Mouse (Mus musculus) brain, adult 2 months (tissue): ENCODE measurements at regions not wholly inside any gene's neighbourhood (a gene's known extent, or its start where the extent isn't known, plus 50 kb on each side); places are given as distances from the start of the nearest gene placed in this dataset.

Experiments
- DNase-seq: peaks from one replicate; pipeline ENCODE4 v3.0.0; 2011; ENCODE audit warnings: low read depth, low spot score

DNA sequence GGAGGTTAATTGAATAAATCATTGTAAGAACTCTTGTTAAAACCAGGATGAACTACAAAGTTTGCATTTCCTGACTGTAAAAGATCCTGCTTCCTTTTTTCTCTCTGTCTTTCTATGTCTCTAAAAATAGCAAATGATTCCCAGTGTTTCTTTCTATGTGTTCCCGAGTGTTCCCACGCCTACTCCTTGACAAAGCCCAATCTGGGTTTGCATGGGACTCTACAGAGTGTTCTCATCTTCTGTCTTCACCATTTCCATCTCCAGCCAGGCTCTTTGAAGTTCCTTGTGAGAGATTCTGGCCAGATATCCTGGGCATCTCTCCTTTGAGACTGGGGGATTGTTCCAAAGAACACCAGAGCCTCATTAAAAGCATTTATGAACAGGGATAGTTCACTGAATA is 285.0 kb downstream of the Insig2 start:
- DNase-seq, result peak; percentile 73

- DNase-seq, result no peak
Measured at GRCm38 (mm10) chr1:121049684-121050083, 282.7 kb downstream of the Insig2 start.

DNA sequence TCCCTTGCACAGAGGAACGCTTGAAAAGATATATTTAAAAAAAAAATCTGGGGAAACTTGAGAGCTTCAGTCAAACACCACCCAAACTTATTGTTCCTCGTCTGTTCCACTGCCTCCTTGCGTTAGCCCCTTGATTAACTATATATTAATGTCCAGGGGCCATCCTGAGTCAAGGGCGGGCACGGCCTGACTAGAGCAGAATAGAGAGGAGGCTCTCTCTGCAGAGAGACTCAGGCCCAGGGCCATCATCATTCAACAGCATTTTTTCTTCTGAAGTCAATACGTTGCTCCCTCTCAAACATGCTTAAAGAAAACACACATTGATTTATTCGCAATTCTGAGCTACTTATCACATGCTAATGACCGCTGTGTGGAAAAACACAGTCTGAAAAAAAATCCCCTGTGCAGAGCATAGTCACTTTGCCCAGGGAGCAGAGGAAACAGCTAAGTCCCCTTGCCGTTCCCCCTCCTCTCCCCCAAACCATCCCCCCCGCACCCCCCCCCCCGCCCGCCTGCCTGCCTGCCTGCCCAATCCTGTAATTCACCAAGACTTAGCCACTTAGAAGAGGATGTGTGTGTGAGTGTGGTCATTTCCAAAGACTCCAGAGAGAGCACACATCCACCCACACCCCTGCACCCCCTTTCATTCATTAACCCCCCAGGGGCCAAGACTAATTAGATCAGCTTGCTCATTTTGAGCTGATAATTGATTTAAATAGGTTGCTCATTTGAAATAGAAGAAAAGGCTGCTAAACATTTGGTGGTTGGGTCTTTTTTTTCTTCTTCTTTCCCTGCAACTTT is 281.5 kb downstream of the Insig2 start:
- no peak for DNase-seq

GRCm38 (mm10) chr1:121051496-121052119 is 280.8 kb downstream of the Insig2 start:
- no peak for DNase-seq

DNA sequence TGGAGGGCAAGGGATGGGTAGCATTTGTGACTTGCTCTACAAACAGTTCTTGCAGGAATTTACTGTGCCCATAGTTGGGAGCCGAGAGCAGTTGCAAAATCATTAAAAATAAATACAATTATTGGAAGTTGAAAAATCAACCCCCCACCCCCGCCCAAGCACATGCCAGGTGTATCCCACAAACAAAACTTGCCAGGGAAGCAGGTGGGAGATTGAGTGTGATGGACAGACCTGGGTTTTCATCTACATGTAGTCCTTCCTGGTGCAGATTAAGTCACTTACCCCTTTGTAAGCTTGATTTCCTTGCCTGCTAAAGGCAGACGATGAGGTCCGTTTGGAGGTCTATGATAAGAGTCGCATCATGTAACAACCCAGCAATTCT is 280.3 kb downstream of the Insig2 start:
- DNase-seq, result no peak

DNA sequence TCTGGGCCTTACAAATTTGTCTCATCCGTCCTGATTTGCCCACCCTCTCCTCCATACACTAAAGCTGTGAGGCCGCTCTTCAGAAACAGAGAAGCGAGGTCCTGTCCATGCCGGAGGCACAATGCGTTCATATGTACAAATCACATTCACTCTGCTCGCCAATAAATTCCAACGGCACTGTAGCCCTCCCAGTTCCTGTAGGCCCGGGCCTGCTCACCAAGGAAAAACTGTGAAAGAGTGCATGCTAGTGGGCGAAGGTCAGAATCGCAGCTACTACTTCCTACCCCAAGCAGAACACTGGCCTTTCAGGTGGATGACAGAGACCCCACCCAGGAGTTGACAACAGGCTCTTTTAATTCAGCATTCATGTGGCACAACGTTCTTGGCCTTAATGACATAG is 278.7 kb downstream of the Insig2 start:
- DNase-seq, result peak; percentile 10

GRCm38 (mm10) chr1:121074569-121074968 is 257.8 kb downstream of the Insig2 start:
- no peak for DNase-seq

GRCm38 (mm10) chr1:121082839-121083238 is 249.6 kb downstream of the Insig2 start:
- DNase-seq, result peak; percentile 2

DNA sequence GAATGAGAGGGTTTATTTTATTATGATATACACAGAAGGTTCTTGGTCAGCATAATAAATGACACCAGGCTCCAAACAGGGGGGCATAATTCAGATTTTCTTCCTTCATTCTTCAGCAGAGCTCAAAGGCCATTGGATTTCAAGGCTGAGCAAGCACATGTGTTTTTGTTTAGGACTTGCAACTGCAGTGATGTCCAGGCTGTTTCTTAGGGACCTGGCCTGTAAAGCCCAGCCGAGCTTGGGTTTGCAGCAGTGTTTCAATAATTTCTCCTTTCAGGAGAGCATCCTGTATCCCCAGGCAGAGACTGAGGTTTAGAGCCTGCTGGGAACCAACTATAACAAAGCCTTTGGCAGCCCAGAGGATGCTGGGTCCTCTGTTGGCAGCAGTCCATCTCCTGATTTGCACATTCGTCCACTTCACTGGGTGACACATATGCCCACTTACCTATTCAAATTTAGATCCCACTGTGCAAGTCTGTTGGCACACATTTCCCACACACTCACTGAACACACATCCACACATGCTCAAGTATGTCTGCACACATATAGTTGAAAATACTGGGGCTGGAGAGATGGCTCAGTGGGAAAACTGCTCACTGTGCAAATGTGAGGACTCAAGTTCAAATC is 247.2 kb downstream of the Insig2 start:
- peak; percentile 15 for DNase-seq

DNA sequence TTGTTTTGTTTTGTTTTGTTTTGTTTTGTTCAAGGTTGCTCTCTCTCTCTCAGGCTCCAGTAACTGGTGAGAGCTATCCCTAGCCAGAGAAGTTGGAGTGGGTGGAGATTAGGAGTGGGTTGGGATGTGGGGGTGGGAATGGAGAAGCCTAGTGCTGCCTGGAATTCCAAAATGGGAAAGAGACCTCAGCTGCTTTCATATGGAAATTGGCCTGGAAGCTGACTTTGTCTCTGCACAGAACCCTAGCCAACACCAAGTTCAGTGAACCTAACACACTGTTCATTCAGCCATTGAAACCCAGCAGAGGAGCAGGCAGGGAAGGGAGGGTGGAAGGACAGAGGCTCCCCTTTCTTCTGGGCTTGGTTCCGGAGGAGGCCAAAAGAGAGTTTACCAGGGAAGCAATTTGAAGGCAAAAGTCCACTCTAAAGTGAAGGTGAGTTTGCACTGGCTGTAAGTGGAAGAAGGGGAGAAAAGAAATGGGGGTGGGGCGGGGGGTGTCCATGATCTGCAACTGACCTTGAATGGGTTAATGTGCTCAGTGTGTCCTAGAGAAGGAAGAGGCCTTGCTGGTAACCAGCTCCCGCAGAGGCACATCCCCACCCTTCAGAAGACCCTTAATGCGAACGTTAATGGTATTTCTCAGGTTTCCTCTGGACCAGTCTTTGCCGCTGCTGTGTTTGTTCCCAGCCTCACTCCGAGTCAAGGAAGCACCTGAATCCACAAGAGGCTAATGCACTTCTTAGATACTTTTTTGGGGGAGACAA is 245.1 kb downstream of the Insig2 start:
- DNase-seq, result peak; percentile 40

- DNase-seq, result no peak
Measured at GRCm38 (mm10) chr1:121090628-121091027, 241.8 kb downstream of the Insig2 start.

- DNase-seq, result no peak
Measured at GRCm38 (mm10) chr1:121092870-121093269, 239.5 kb downstream of the Insig2 start.

DNA sequence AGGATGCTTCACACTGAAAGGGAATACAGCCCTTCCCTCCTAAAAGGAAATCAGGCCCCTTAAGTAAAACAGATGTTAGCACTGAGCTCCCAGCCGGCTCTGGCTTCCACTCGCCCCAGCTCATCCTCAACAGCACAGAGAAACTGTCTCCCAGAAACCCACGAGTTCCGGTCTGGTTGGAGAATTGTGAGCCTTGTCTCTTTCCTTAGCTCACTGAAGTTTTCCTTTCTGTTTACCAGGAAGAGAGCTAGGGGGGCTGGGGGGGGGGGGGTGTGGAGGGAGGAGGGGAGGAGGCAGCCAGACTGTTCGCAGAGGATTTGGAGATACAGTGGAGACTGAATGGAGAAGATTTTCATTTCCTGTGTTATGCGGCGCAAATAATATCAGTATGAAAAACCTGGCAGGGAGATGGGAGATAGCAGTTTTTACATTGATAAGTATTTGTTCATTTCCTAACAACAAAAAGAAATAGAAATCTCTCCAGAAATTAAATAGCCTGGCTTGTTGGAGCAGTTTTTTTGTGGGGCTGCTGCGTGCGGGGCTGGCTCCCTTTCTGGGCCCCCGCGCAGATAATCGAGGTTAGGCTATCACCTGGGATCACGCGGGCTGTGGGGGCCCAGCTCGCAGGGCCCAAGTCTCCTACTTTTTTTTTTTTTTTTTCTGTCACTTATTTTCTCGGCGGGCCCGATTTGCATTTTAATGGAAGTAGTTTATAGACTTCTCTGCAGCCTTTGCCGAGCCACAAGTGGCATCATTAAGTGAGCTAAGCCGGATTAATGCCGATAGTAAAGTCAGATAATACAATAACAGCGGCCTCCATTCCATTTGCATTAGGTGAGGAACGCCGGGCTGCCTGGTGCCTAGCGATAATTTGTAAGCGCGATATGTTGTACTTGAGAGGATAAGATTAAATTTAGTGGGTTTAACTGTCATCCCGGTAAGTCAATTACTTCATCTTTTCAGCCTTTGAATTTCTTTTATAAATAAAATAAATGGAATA is 235.5 kb downstream of the Insig2 start:
- DNase-seq, result peak; percentile 70

GRCm38 (mm10) chr1:121111776-121112344 is 220.5 kb downstream of the Insig2 start:
- peak; percentile 18 for DNase-seq

- no peak for DNase-seq
Measured at GRCm38 (mm10) chr1:121112464-121112863, 219.9 kb downstream of the Insig2 start.

DNA sequence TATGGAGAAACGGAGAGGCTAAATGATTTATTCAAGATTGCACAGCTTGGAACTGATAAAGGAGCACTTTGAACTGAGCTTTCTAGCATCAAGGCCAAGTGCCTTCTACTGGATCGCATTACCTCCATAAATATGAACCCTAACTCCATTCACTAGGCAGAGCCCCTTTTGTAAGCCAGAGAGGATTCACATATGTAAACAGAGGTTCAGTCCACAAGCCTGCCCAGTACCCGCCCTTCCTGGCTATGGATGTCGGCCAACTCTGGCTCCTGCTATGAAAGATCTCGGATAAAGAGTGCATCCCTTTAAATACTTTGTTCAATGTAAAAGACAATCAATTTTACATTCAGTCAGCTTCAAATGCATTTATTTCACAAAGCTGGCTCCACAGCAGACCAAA is 215.8 kb downstream of the Insig2 start:
- DNase-seq, result no peak

GRCm38 (mm10) chr1:121123436-121123835 is 209.0 kb downstream of the Insig2 start:
- DNase-seq, result no peak

DNA sequence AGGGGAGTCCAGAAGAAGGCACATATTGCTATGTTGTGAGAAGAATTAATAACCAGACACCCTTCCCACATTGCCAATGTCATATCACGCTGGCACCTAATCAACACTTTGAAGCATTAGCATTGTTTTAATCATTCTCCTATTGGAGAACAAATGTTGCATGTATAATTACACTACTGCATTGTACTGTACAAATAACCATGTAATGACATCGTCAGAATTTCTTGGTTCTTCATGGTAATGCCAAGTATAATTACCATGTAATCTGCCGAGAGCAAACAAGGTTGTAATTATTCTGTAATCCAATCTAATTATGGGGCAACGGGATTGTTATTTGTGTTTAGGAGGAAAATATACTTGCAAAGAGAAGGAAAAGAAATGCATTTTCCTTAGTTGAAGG is 196.1 kb downstream of the Insig2 start:
- DNase-seq, result peak; percentile 8

DNA sequence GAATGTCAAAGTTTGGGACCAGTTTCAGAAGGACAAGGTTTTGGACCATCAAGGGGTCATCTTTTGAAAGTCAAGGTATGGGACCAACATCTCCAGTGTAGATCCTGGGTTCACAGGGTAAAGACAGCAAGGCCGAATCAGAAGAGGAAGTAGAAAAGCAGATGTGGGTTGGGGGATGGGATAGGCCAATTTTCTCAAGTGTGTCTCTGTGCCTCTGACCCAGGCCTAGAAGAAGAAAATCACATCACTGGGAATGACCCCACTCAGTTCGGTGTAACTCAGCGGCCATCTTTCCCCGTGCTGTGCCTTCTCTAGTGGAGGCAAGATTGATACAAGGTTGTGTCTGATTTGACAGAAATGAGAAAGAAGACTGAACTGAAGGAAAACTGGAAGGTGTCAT is 195.5 kb downstream of the Insig2 start:
- no peak for DNase-seq

DNA sequence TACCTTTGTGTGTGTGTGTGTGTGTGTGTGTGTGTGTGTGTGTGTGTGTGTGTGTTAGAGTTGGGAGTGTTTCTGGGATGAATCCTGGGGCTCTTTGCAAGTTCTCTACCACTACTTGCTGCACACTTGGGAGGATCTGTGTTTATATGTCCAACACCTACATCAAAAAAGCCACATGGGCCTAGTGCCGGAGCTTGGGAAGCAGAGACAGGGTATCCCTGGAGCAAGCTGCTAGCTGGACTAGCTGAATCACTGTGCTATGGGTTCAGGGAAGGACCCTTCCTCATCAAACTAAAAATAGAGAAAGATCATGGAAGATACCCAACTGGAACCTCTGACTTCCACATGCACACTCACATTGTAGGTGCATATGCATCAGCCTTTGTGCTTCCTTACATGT is 187.4 kb downstream of the Insig2 start:
- DNase-seq, result no peak

- DNase-seq, result no peak
Measured at GRCm38 (mm10) chr1:121153476-121153875, 178.9 kb downstream of the Insig2 start.
